Mouse (Mus musculus): ENCODE measurements around the gene Nfia.

DNA sequence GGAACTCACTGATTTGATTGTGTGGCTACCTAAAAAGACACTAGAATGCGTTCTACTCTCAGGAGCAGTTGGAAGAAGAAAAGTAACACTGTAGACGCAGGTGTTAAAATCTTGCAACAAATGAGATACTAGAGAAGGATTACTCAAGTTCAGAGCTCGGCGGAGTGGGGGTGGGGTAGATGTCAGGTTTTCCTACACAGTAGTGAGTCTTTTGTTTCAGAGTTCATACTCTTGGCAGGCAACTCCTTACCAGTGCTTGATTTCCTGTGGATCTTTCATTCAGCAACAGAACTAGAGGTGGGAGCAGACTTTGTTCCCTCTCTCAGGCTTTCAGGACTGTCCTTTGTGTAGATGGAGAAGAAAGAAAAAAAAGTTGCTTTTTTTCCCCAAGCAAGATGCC is 51.9 kb downstream of the Nfia start:
- TF ChIP-seq FLI1 (IDR thresholded peaks at IDR 0.05; ENCODE audit: low read length): no peak
- no peak for TF ChIP-seq GATA1 (IDR thresholded peaks at IDR 0.05; ENCODE audit: borderline replicate concordance, low read length)
